In the genomic region with DNA sequence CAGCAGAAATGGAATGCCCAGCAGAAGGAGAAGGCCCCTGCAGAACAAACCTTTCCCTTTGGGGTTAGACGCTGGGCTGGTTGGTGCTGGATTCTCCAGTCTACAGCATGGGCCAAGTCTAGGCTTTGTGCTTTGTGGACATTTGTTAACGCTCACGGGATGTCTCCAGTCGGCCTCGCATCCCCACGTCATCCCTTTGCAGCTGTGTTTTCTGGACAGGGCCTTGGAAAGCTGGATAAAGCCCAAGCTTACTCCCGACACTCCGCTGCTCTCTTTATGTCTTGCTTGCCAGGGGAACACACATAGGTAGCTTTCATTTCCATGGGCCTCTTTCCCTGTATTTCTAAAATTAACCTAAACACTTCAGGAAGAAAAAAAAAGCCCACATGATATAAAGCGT, we compare ENCODE assay signal across 15 mouse cellular contexts. TPM values are rescaled to one million over a fixed set of nuclear protein-coding genes. Genes with fewer than 3 reads are reported as not detected.
DNase-seq lines count a peak whose midpoint lies in the region; ATAC-seq and TF ChIP-seq lines count a peak whose summit lies in the region.
"Had no signal": no experiment of that assay in that cellular context is flagged by ENCODE, and none has a peak within 500 bp of the region (broad histone marks: within the 10 kb centered on the region; RNA-seq: fewer than 3 reads in every experiment).

No protein-coding gene starts in this region.

- TF ChIP-seq POLR2A in limb, embryonic 14.5 days (IDR thresholded peaks at IDR 0.05; ENCODE audit: borderline replicate concordance, extremely low read depth, insufficient read depth, insufficient read length): no peak

- peak; percentile 64 for DNase-seq in embryonic facial prominence, embryonic 14.5 days (ENCODE audit: low spot score)
- DNase-seq in embryonic facial prominence, embryonic 10.5 days (ENCODE audit: low spot score): no peak
- DNase-seq in limb, embryonic 14.5 days (ENCODE audit: low spot score): peak; percentile 48
- no peak for DNase-seq in limb, embryonic 10.5 days (ENCODE audit: low spot score)
- peak; percentile 48 for DNase-seq in heart, postnatal 25 days (ENCODE audit: low spot score)
- DNase-seq in skeletal muscle tissue, adult 2 months (ENCODE audit: low read depth, low spot score): peak; percentile 59
- DNase-seq in adrenal gland, postnatal 10 days: no peak
- DNase-seq in thymus, postnatal 0 days (ENCODE audit: low spot score): no peak
- DNase-seq: adrenal gland, postnatal 36 days; cerebellum, postnatal 25 days; kidney, postnatal 25 days; liver had no signal

- ATAC-seq in embryonic facial prominence, embryonic 14.5 days (ENCODE audit: low read depth): no peak
- ATAC-seq in limb, embryonic 14.5 days (ENCODE audit: low FRiP score, low read depth): no peak

- H3K9me3 ChIP-seq in embryonic facial prominence, embryonic 14.5 days (ENCODE audit: control insufficient read depth, low read length): no peaks in the 10 kb centered on the region
- H3K9me3 ChIP-seq in embryonic facial prominence, embryonic 10.5 days: no peaks in the 10 kb centered on the region
- H3K9me3 ChIP-seq in limb, embryonic 14.5 days (ENCODE audit: control insufficient read depth, low read length): no peaks in the 10 kb centered on the region
- H3K9me3 ChIP-seq in limb, embryonic 10.5 days (replicated peaks): no peaks in the 10 kb centered on the region
- H3K9me3 ChIP-seq: hindbrain, embryonic 10.5 days; neural tube, embryonic 15.5 days had no signal

- intact Hi-C loops in heart, postnatal 25 days (cut with DNase I): no loop called here

- no peaks in the 10 kb centered on the region for H3K27me3 ChIP-seq in embryonic facial prominence, embryonic 14.5 days (replicated peaks; ENCODE audit: control insufficient read depth, insufficient read depth, low read length)
- H3K27me3 ChIP-seq in embryonic facial prominence, embryonic 10.5 days (replicated peaks; ENCODE audit: low read depth, poor library complexity, severe bottlenecking): no peaks in the 10 kb centered on the region
- no peaks in the 10 kb centered on the region for H3K27me3 ChIP-seq in limb, embryonic 14.5 days (ENCODE audit: control insufficient read depth, insufficient read depth, low read length)
- peaks cover 14% of the 10 kb centered on the region for H3K27me3 ChIP-seq in limb, embryonic 10.5 days (ENCODE audit: low read depth, poor library complexity, severe bottlenecking)
- H3K27me3 ChIP-seq: neural tube, embryonic 15.5 days had no signal

- H3K36me3 ChIP-seq in embryonic facial prominence, embryonic 14.5 days (ENCODE audit: control insufficient read depth, insufficient read depth, low read length): no peaks in the 10 kb centered on the region
- no peaks in the 10 kb centered on the region for H3K36me3 ChIP-seq in embryonic facial prominence, embryonic 10.5 days (replicated peaks)
- H3K36me3 ChIP-seq in limb, embryonic 14.5 days (ENCODE audit: control insufficient read depth, insufficient read depth, low read length): no peaks in the 10 kb centered on the region
- no peaks in the 10 kb centered on the region for H3K36me3 ChIP-seq in limb, embryonic 10.5 days
- H3K36me3 ChIP-seq: hindbrain, embryonic 10.5 days; neural tube, embryonic 15.5 days had no signal

- 80% methylated on average over 9 of the region's 9 CpGs for WGBS in embryonic facial prominence, embryonic 14.5 days
- WGBS in embryonic facial prominence, embryonic 10.5 days: 92% methylated on average over 9 of the region's 9 CpGs
- WGBS in limb, embryonic 14.5 days: 73% methylated on average over 9 of the region's 9 CpGs
- 92% methylated on average over 9 of the region's 9 CpGs for WGBS in limb, embryonic 10.5 days

- no peak overlapping the region for H3K4me2 ChIP-seq in embryonic facial prominence, embryonic 14.5 days (ENCODE audit: low read depth, low read length)
- H3K4me2 ChIP-seq in limb, embryonic 14.5 days (replicated peaks; ENCODE audit: low read depth, low read length, severe bottlenecking): no peak overlapping the region
- H3K4me2 ChIP-seq: midbrain, embryonic 11.5 days; neural tube, embryonic 15.5 days had no signal

- H3K9ac ChIP-seq in embryonic facial prominence, embryonic 14.5 days (ENCODE audit: low read depth, low read length): no peak overlapping the region
- H3K9ac ChIP-seq in limb, embryonic 14.5 days (ENCODE audit: low read depth, low read length, severe bottlenecking): no peak overlapping the region
- H3K9ac ChIP-seq: neural tube, embryonic 15.5 days had no signal

- H3K27ac ChIP-seq in embryonic facial prominence, embryonic 14.5 days (replicated peaks; ENCODE audit: low read depth, low read length): no peak overlapping the region
- no peak overlapping the region for H3K27ac ChIP-seq in embryonic facial prominence, embryonic 10.5 days (replicated peaks)
- no peak overlapping the region for H3K27ac ChIP-seq in limb, embryonic 14.5 days (replicated peaks; ENCODE audit: low read depth, low read length)
- no peak overlapping the region for H3K27ac ChIP-seq in limb, embryonic 10.5 days
- H3K27ac ChIP-seq: hindbrain, embryonic 10.5 days; neural tube, embryonic 15.5 days had no signal

- no peak overlapping the region for H3K4me3 ChIP-seq in embryonic facial prominence, embryonic 14.5 days (ENCODE audit: low read depth, low read length)
- H3K4me3 ChIP-seq in embryonic facial prominence, embryonic 10.5 days: no peak overlapping the region
- H3K4me3 ChIP-seq in limb, embryonic 14.5 days (replicated peaks; ENCODE audit: low read length): no peak overlapping the region
- no peak overlapping the region for H3K4me3 ChIP-seq in limb, embryonic 10.5 days
- H3K4me3 ChIP-seq: hindbrain, embryonic 10.5 days; neural tube, embryonic 15.5 days had no signal

- no peaks in the 10 kb centered on the region for H3K4me1 ChIP-seq in embryonic facial prominence, embryonic 14.5 days (ENCODE audit: control insufficient read depth, insufficient read depth, low read length)
- no peaks in the 10 kb centered on the region for H3K4me1 ChIP-seq in embryonic facial prominence, embryonic 10.5 days
- H3K4me1 ChIP-seq in limb, embryonic 14.5 days (ENCODE audit: control insufficient read depth, insufficient read depth, low read length): no peaks in the 10 kb centered on the region
- no peaks in the 10 kb centered on the region for H3K4me1 ChIP-seq in limb, embryonic 10.5 days
- H3K4me1 ChIP-seq: hindbrain, embryonic 10.5 days; neural tube, embryonic 15.5 days had no signal

RNA-seq across cellular contexts. Expression of a gene that starts 49.0 kb away (rescaled TPM):
- polyA plus RNA-seq in embryonic facial prominence, embryonic 14.5 days (2014; fragmentation: Nextera tagmentation; extraction: Ambion mirVana): 30.1 and 31.1 TPM in 2 replicates
- 35.2 and 36.2 TPM in 2 replicates for polyA plus RNA-seq in embryonic facial prominence, embryonic 10.5 days (2016; fragmentation: Nextera tagmentation; extraction: Ambion mirVana)
- polyA plus RNA-seq in limb, embryonic 14.5 days (2012; rRNA removed): 41.0 and 54.2 TPM in 2 replicates
- polyA plus RNA-seq in limb, embryonic 14.5 days (2014; fragmentation: Nextera tagmentation; extraction: Ambion mirVana): 30.1 and 38.9 TPM in 2 replicates
- 35.5 and 36.4 TPM in 2 replicates for polyA plus RNA-seq in limb, embryonic 10.5 days (2016; fragmentation: Nextera tagmentation; extraction: Ambion mirVana)
- total RNA-seq in heart, postnatal 25 days (2021): 10 to 100 TPM in 1 of 2 experiments, 1 to 10 TPM in 1; 9.7 to 10.3 TPM
- 10 to 100 TPM; 16.1 to 23.9 TPM for total RNA-seq in adrenal gland, postnatal 10 days (2021)
- 43.7 and 48.2 TPM in 2 replicates for polyA plus RNA-seq in thymus, postnatal 0 days (2015; fragmentation: Nextera tagmentation; extraction: Ambion mirVana)

Comparison
In these comparisons a context has a peak if more than half of its experiments do, and no peak if none do; other contexts are left out.
1. DNase-seq: peak in embryonic facial prominence, embryonic 14.5 days (single experiment), limb, embryonic 14.5 days (single experiment), heart, postnatal 25 days (single experiment) and skeletal muscle tissue, adult 2 months (single experiment); none in embryonic facial prominence, embryonic 10.5 days (single experiment), limb, embryonic 10.5 days (single experiment), adrenal gland, postnatal 10 days (single experiment) and thymus, postnatal 0 days (single experiment).